Mouse (Mus musculus): ENCODE results near the gene St3gal2.

DNA sequence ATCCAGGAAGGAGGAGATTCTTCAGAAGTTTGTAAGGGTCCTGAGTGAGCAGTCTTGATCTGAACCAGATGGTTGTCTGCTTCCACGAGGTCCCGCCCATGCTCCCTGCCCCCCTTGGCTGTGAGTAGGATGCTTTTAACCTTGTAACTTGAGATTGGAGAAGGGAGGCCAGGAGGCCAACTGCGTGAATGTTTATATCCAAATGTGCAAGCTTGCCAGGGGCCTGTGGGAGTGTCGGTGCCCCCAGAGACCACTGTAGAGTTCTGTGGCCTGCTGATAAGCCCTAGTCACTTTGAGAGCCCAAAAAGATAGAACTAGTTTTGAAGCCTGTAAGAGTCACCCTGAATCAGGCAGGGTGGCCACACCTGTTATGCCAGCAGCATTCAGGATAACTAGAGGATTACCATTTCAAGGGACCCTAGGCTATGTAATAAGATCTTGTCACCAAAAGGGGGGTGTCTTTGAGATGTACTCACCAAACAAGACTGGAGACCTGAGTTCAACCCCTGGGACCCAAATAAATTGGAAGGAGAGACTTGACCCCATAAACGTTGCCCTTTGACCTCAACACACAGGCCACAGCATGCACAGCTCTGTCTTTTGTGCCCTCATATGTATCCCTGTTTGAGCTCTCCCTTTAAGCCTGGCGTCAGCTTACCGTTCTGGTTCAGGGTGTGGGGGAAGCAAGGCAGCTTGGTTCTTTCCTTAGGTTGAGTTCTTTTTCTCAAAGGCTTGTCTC is 1.9 kb downstream of the St3gal2 start:
- TF ChIP-seq CTCF (IDR thresholded peaks at IDR 0.05; ENCODE audit: insufficient read depth, low read length) (no peak), POLR2A (IDR thresholded peaks at IDR 0.05; ENCODE audit: borderline replicate concordance, extremely low read depth, low read depth, low read length) (no peak)
